Mouse (Mus musculus) midbrain, embryonic 12.5 days (tissue): ENCODE data around the gene Tsga10ip. TPM values are rescaled to one million over a fixed set of nuclear protein-coding genes. Genes with fewer than 3 reads are reported as not detected.

Experiments used
- ATAC-seq: fragments of 200-750 bp; cut with Nextera tagmentation; 2 replicates; pipeline ENCODE4 v1.8.0; 2017; ENCODE audit warnings: low read depth, moderate TSS enrichment, moderate library complexity; ENCODE audit not compliant: low FRiP score
- H3K27ac ChIP-seq: fragments of 300-500 bp; sonication (generic); replicated peaks from 2 replicates; pipeline ENCODE4 v1.5.1; 2016; ENCODE audit warnings: mild to moderate bottlenecking
- H3K27me3 ChIP-seq: fragments of 300-500 bp; sonication (generic); 2 replicates; pipeline ENCODE4 v1.6.1; 2016; ENCODE audit warnings: mild to moderate bottlenecking
- H3K36me3 ChIP-seq: fragments of 300-500 bp; sonication (generic); 2 replicates; pipeline ENCODE4 v1.6.1; 2016
- H3K4me1 ChIP-seq: fragments of 300-500 bp; sonication (generic); 2 replicates; pipeline ENCODE4 v1.6.1; 2016
- H3K4me2 ChIP-seq: fragments of 300-500 bp; sonication (generic); replicated peaks from 2 replicates; pipeline ENCODE4 v1.6.1; 2016; ENCODE audit warnings: mild to moderate bottlenecking, moderate library complexity
- H3K4me3 ChIP-seq: fragments of 300-500 bp; sonication (generic); 2 replicates; pipeline ENCODE4 v1.5.1; 2016; ENCODE audit warnings: mild to moderate bottlenecking
- H3K9ac ChIP-seq: fragments of 300-500 bp; sonication (generic); replicated peaks from 2 replicates; pipeline ENCODE4 v1.6.1; 2016; ENCODE audit warnings: mild to moderate bottlenecking, moderate library complexity
- H3K9me3 ChIP-seq: fragments of 300-500 bp; sonication (generic); 2 replicates; pipeline ENCODE4 v1.6.1; 2016; ENCODE audit warnings: mild to moderate bottlenecking
- WGBS: fragments of 180-500 bp; shearing (Covaris S2); methylation state at CpG from one replicate; pipeline ENCODE4 v1.1.7; 2016; 5-methylcytosine and 5-hydroxymethylcytosine counted together
- polyA plus RNA-seq: library from polyadenylated mRNA; unstranded; fragments of >200 nt; fragmentation: Nextera tagmentation; extraction: Ambion mirVana; gene quantifications from 2 replicates; pipeline ENCODE4 v1.2.1, GENCODE M21; 2016

Tsga10ip gene
- polyA plus RNA-seq, 1 experiment from 2014 or later: 0.28 TPM

DNA sequence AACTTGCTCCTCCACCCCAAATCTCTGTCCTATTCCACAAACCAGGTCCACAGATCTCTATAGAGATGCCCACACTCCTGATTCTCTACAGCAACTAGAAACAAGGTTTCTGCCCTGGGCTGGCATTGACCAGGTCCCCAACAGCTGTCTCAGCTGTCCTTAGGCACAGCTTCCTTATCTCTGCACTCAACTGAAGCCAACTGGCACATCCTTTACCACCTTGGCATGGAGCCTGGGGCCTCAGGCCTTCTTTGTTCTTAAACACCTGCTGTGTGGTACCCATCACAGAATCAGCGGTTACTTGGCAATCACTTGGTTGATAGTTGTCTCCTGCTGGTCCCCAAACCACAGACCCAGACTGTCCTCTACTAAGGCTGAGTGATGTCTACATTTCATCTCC, 28.1 kb upstream of the Tsga10ip start:
- Histone ChIP-seq H3K4me1 (peaks cover 25% of the 10 kb centered on the region), H3K4me3 (no peak overlapping the region), H3K36me3 (peaks cover 14% of the 10 kb centered on the region), H3K27ac (no peak overlapping the region), H3K9me3 (no peaks in the 10 kb centered on the region), H3K27me3 (peaks cover 5% of the 10 kb centered on the region; the same call in 1 of the 2 replicates), H3K9ac (no peak overlapping the region), H3K4me2 (no peak overlapping the region)
- no peak for ATAC-seq
- WGBS: 97% methylated on average over 1 of the region's 1 CpGs

DNA sequence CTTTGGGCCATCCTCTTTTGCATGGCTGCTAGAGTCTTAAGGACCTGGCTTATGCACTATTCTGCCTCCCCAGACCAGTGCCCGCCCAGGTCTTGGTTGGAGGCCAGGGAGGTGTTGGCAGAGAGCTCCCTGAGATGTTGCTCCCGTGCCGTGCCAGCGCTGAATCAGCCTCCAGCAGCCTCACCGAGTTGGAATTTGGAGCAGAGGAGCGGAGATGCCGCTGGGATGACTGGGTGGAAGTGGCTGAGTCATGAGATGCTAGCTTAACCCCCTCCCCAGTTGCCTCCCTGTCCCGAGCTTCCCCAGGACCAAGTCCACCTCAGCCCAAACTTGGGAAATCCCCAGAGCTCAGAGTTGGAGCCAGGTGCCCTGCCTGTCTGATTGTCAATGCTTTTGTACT, 27.5 kb upstream of the Tsga10ip start:
- peaks cover 14% of the 10 kb centered on the region for H3K36me3 ChIP-seq
- WGBS: 78% methylated on average over 8 of the region's 8 CpGs

DNA sequence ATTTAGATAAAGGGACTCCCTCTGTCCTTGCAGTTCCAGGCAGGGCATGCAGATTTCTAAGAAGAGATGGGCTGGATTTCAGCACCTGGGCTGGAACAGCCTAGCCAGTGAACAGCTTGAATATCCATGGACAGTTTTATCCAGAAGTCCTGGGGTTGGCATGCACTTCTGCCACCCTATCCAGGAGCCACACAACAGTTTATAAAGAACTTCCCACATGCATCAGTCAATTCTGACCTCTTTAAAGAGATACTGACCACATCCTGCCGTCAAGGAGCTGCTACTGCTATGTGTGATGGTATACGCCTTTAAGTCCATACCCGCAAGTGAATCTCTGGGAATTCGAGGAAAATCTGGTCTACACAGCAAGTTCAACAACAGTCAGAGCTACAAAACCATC, 26.9 kb upstream of the Tsga10ip start:
- H3K4me2 ChIP-seq: no peak overlapping the region
- ATAC-seq: no peak
- no peak overlapping the region for H3K4me3 ChIP-seq
- H3K9me3 ChIP-seq: no peaks in the 10 kb centered on the region
- no peak overlapping the region for H3K9ac ChIP-seq
- WGBS: 88% methylated on average over 4 of the region's 4 CpGs
- 0 out of 2 replicates have a peak, but pooled peaks cover 3% of the 10 kb centered on the region for H3K27me3 ChIP-seq
- H3K27ac ChIP-seq: no peak overlapping the region
- H3K4me1 ChIP-seq: peaks cover 25% of the 10 kb centered on the region
- peaks cover 14% of the 10 kb centered on the region for H3K36me3 ChIP-seq

More for the DNA sequence above, 27.5 kb upstream of the Tsga10ip start:
- H3K4me2 ChIP-seq: no peak overlapping the region
- no peak overlapping the region for H3K4me3 ChIP-seq
- no peak overlapping the region for H3K9ac ChIP-seq
- peaks cover 5% of the 10 kb centered on the region; the same call in 1 of the 2 replicates for H3K27me3 ChIP-seq
- no peak for ATAC-seq
- H3K27ac ChIP-seq: no peak overlapping the region
- H3K9me3 ChIP-seq: no peaks in the 10 kb centered on the region
- peaks cover 25% of the 10 kb centered on the region for H3K4me1 ChIP-seq

DNA sequence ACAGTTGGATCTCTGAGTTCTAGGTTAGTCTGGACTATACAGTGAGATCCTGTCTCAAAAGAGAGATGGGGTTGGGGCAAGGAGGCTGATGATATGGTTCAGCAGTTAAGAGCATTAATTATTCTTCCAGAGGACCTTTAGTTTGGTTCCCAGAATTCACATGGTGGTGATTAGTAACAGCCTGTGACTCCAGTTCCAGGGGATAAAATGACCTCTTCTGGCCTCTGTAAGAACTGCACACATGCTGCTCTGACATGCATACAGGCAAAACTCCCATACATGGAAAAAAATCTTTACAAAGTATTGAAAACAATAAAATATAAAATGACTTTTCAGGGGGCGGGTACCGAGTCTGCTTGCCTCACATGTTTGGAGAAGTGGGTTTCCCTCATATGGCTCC, 25.8 kb upstream of the Tsga10ip start:
- 82% methylated on average over 2 of the region's 2 CpGs for WGBS
- no peaks in the 10 kb centered on the region for H3K9me3 ChIP-seq
- no peak overlapping the region for H3K4me2 ChIP-seq
- peaks cover 29% of the 10 kb centered on the region for H3K4me1 ChIP-seq
- H3K36me3 ChIP-seq: peaks cover 19% of the 10 kb centered on the region
- no peak overlapping the region for H3K27ac ChIP-seq
- no peak overlapping the region for H3K4me3 ChIP-seq
- ATAC-seq: no peak
- no peak overlapping the region for H3K9ac ChIP-seq
- H3K27me3 ChIP-seq: no peaks in the 10 kb centered on the region

DNA sequence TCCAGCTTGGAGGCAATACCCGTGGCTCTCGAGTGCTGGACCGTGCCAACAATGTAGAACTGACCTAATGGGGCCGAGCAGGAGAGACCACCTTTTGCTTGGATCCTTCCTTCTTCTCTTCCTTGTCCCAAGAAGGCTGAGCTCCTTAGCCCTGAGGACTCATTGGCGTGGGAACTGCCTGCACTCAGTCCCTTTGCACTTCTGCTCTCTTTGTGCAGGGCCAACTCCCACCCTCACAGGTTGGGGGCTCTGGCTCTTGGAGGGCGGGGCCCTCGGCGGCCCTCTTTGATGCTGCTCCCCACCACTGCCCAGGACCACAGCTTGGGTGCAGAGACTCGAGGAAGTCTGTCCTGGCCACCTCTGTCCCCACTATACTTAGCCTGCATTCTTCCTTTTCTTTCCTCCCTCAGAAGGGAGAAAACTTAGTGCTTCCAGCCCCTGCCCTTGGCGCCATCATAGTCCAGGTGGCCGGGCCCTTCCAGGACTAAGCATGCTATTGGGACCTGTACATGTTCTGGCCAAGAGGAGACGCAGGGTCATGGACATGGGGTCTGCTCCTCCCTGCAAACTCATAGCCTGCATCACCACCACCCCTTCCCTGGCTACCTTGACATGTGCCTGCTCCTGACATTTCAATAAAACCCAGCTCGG, 24.4 kb upstream of the Tsga10ip start:
- peaks cover 32% of the 10 kb centered on the region for H3K4me1 ChIP-seq
- no peak for ATAC-seq
- 0 out of 2 replicates have a peak overlapping the region, but pooled peaks have one; percentile 4 for H3K27ac ChIP-seq
- whole genome bisulfite sequencing: 90% methylated on average over 13 of the region's 13 CpGs
- peak overlapping the region; percentile 12; the same call in 1 of the 2 replicates for H3K4me3 ChIP-seq
- no peaks in the 10 kb centered on the region for H3K27me3 ChIP-seq
- peaks cover 29% of the 10 kb centered on the region for H3K36me3 ChIP-seq
- H3K9me3 ChIP-seq: no peaks in the 10 kb centered on the region
- H3K4me2 ChIP-seq: peak overlapping the region; percentile 79
- H3K9ac ChIP-seq: no peak overlapping the region; the same call in 1 of the 2 replicates

DNA sequence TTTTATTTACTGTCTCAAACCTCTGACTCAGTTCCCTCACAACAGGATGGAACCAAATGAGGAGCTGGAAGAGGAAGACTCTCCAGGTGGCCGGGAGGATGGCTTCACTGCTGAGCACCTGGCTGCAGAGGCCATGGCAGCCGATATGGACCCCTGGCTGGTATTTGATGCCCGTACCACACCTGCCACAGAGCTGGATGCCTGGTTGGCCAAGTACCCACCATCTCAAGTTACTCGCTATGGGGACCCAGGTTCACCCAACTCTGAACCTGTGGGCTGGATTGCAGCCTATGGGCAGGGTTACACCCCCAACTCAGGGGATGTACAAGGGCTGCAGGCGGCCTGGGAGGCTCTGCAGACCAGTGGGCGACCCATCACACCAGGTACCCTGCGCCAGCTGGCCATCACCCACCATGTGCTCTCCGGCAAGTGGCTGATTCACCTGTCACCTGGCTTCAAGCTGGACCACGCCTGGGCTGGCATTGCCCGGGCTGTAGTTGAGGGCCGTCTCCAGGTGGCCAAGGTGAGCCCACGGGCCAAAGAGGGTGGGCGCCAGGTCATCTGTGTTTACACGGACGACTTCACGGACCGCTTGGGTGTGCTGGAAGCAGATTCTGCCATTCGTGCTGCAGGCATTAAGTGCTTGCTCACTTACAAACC, 23.7 kb upstream of the Tsga10ip start:
- Histone ChIP-seq H3K9ac (peak overlapping the region; percentile 95), H3K36me3 (peaks cover 35% of the 10 kb centered on the region), H3K4me2 (peak overlapping the region; percentile 79), H3K27me3 (no peaks in the 10 kb centered on the region), H3K9me3 (no peaks in the 10 kb centered on the region), H3K4me1 (peaks cover 32% of the 10 kb centered on the region), H3K27ac (peak overlapping the region; percentile 80; the same call in 1 of the 2 replicates), H3K4me3 (peak overlapping the region; percentile 80)
- no peak for ATAC-seq
- 90% methylated on average over 18 of the region's 18 CpGs for WGBS

DNA sequence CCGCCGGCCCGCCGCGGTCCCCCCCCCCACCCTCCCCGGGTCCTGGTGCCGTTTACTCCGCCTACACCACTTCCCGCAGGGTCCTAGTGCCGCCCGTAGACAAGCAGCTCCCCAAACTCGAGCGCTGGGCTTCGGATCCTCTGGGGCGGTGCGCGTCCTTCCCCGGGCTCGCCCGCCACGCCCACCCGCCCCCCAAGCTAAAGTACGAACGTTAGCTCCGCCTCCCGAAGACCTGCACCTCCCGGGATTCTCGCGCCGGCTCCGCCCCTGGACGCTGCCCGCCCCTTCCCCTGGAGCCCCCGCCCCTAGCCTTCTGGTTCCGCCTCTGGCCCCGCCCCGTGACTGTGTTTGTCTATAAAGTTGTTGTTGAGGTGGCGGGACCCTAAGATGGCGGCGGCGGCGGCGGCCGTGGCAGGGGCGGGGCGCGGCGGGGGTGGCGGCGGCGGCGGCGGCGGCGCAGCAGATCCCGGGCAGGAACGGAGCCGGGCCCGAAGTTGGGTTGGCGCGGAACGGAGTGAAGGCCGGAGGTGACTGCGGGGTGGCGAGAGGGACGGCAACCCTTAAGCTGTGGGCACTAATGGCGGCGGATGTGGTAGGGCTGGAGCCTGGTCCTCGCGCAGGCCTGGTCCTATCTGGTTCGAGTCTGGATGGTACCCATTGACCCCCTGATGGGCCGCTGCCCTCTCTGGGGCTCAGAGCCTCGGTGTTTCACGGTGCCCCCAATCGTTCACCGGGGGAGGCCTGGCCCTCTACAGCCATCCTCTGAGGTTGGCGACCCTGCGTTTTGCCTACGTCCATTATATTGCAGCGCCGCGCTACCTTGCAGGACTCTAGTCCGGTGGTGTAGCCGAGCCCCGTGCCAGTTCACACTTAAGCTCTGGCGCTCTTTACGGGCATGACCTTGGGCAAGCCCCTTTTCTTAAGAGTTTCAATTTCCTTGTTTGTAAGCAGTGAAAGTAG, 22.7 kb upstream of the Tsga10ip start, which contains the start of the genes Drap1 and AI837181:
TSS of gene Drap1 (minus strand) at position 198 of the 960 bp plus-strand sequence.
TSS of gene AI837181 (plus strand) at position 363 of the 960 bp plus-strand sequence.
- 1% methylated on average over 55 of the region's 87 CpGs for WGBS
- H3K27me3 ChIP-seq: no peaks in the 10 kb centered on the region
- peak; percentile 92 for ATAC-seq
- H3K27ac ChIP-seq: peak within 1 kb of the TSS; percentile 90
- H3K4me3 ChIP-seq: peak within 1 kb of the TSS; percentile 80
- H3K9ac ChIP-seq: peak within 1 kb of the TSS; percentile 95
- no peaks in the 10 kb centered on the region for H3K9me3 ChIP-seq
- H3K36me3 ChIP-seq: peaks cover 44% of the 10 kb centered on the region
- peak within 1 kb of the TSS; percentile 95 for H3K4me2 ChIP-seq
- peaks cover 32% of the 10 kb centered on the region for H3K4me1 ChIP-seq

DNA sequence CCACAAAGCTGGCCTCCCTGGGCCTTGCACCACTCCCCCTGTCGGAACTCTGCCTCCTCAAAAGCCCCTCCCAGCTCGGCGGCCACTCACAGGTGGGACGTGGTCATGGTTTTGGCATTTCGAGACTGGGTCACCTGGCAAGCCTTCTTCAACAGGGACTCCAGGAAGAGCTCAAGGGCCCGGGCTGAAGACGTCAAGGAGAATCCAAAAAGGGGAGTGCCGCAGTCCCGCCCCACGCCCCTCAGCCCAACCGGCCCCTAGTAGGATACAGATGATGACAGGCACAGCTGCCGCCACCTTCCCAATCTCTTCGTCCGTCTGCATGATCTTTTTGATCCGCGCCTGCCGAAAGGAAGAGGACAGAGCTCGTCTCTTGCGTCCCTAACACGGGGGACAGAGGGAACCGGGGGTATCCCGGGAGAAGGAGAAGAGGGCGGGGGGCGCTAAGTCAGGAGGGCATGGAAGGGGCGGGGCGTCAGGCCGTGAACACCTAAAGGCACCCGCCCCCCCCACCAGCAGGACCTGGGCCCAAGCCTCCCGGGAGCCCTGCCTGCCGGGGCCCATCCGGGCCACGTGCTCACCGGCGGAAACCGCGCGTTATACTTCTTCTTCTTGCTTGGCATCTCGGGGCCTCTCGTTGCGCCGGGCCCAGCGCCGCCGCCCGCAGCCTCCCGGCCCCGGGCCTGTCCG, 21.9 kb upstream of the Tsga10ip start:
- WGBS: under 1% methylated on average over 39 of the region's 48 CpGs
- Histone ChIP-seq H3K4me3 (peak overlapping the region; percentile 80), H3K9me3 (no peaks in the 10 kb centered on the region), H3K9ac (peak overlapping the region; percentile 86), H3K27me3 (no peaks in the 10 kb centered on the region), H3K4me1 (peaks cover 32% of the 10 kb centered on the region), H3K36me3 (peaks cover 53% of the 10 kb centered on the region), H3K27ac (peak overlapping the region; percentile 90), H3K4me2 (peak overlapping the region; percentile 95)
- ATAC-seq: peak; percentile 14

DNA sequence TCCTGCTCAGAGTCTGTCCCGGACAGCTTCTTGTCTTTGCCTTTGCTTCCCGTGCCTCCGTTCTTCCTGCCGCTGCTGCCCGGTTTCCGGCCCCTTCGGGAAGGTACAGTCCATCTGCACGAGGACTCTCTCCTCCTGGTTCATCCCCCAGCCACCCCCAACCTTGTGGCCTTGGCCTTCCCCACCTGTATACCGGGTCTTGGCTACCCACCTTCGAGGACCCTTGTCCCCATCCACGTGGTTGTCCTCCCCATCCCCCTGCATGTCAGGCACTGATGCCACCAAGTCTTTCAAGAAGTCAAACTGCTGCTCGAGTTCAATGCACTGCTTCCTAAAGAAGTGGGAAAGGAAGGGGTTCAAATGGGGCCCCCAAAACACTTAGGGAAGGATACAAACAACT, 21.2 kb upstream of the Tsga10ip start:
- peaks cover 55% of the 10 kb centered on the region for H3K36me3 ChIP-seq
- peak overlapping the region; percentile 86 for H3K9ac ChIP-seq
- H3K9me3 ChIP-seq: no peaks in the 10 kb centered on the region
- no peak for ATAC-seq
- peak overlapping the region; percentile 95 for H3K4me2 ChIP-seq
- H3K4me1 ChIP-seq: peaks cover 32% of the 10 kb centered on the region
- H3K27ac ChIP-seq: no peak overlapping the region
- 65% methylated on average over 12 of the region's 12 CpGs for WGBS
- H3K27me3 ChIP-seq: no peaks in the 10 kb centered on the region
- peak overlapping the region; percentile 80 for H3K4me3 ChIP-seq

DNA sequence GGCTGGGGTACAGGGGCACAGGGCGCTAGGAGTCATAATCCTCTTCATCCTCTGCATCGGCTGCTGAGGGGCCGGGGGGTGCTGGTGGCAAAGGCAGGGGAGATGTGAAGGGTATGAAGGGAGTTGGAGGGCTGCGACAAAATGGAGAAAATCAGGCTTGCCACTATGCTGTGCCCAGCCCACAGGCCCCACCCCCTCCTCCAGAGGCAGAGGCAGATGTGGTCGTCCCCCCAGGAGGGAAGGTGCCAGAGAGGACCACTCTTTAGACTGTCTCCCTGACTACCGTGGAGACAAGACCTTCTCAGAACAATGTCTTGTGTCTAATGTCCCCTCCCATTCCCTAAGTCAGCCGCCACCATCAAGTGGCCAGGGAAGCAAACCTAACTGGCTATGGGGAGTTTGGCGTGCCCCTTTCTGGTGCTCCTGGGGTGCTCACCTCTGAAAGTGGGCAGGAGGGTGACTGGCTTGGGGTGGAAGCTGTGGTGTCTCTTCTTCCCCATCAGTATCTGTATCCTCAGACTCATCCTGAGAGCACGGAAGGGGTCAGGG, 20.6 kb upstream of the Tsga10ip start:
- ATAC-seq: no peak
- Histone ChIP-seq H3K27ac (no peak overlapping the region), H3K9me3 (no peaks in the 10 kb centered on the region), H3K4me1 (peaks cover 32% of the 10 kb centered on the region), H3K36me3 (peaks cover 55% of the 10 kb centered on the region), H3K9ac (peak overlapping the region; percentile 86; the same call in 1 of the 2 replicates), H3K4me2 (peak overlapping the region; percentile 95), H3K27me3 (no peaks in the 10 kb centered on the region), H3K4me3 (peak overlapping the region; percentile 80; the same call in 1 of the 2 replicates)
- WGBS: 65% methylated on average over 9 of the region's 9 CpGs

DNA sequence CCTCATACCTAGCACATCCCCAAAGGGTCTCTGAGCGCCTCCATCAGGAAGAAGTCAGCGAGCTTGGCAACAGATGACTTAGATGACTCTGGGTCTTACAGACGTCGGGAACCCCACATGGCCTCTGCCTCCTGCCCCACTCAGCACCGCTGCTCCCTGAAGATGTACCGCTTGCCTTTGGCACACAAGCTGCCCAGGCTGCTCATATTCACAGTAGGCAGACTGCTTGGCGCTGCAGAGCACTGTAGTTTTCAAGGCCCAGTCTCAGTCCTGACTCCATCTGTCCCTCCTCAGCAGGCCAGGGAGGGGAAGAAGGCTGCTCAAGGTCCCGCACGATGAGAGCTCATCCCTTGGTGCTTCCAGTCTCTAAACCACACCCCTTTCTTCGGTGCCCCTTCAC, 19.9 kb upstream of the Tsga10ip start:
- no peaks in the 10 kb centered on the region for H3K9me3 ChIP-seq
- no peaks in the 10 kb centered on the region for H3K27me3 ChIP-seq
- H3K27ac ChIP-seq: no peak overlapping the region
- 87% methylated on average over 10 of the region's 10 CpGs for WGBS
- peaks cover 54% of the 10 kb centered on the region for H3K36me3 ChIP-seq
- H3K4me2 ChIP-seq: no peak overlapping the region
- H3K4me1 ChIP-seq: peaks cover 31% of the 10 kb centered on the region
- H3K4me3 ChIP-seq: no peak overlapping the region
- 0 out of 2 replicates have a peak overlapping the region, but pooled peaks have one; percentile 86 for H3K9ac ChIP-seq
- ATAC-seq: no peak
